Mouse (Mus musculus) MEL (cell line): ENCODE measurements around the gene Gemin7. TPM values are rescaled to one million over a fixed set of nuclear protein-coding genes. Genes with fewer than 3 reads are reported as not detected.

Source experiments
- DNase-seq: peaks from one replicate; pipeline ENCODE4 v3.0.0; 2011; ENCODE audit warnings: low read depth, low spot score
- H3K27ac ChIP-seq: 2 replicates; pipeline ENCODE4 v1.5.1; 2012; ENCODE audit warnings: low read depth, mild to moderate bottlenecking, control low read depth, low read length, moderate library complexity; ENCODE audit not compliant: control insufficient read depth
- H3K27me3 ChIP-seq, 2 experiments: fragments of 150-350 bp in 1 of 2; sonication (generic) in 1 of 2; 2 replicates each; pipeline ENCODE4 v1.6.1; 2012; ENCODE audit warnings: low read length in 2 of 2, mild to moderate bottlenecking in 2 of 2, improper control_type of control experiment in 1 of 2, moderate library complexity in 1 of 2; ENCODE audit not compliant: insufficient read depth in 2 of 2, control insufficient read depth in 1 of 2
- H3K36me3 ChIP-seq, 2 experiments: 2 replicates each; pipeline ENCODE4 v1.6.1; 2012 to 2014; ENCODE audit warnings: low read length in 2 of 2, improper control_type of control experiment in 1 of 2, inconsistent platforms in 1 of 2, mild to moderate bottlenecking in 1 of 2; ENCODE audit not compliant: insufficient read depth in 2 of 2, control insufficient read depth in 1 of 2
- H3K4me1 ChIP-seq, 2 experiments: fragments of 150-350 bp in 1 of 2; sonication (generic) in 1 of 2; 2 replicates each; pipeline ENCODE4 v1.6.1; 2012; ENCODE audit warnings: low read length in 2 of 2, improper control_type of control experiment in 1 of 2, mild to moderate bottlenecking in 1 of 2; ENCODE audit not compliant: insufficient read depth in 2 of 2, control insufficient read depth in 1 of 2
- H3K4me3 ChIP-seq, 2 experiments: fragments of 150-350 bp in 1 of 2; sonication (generic) in 1 of 2; 2 replicates each; pipeline ENCODE4 v1.5.1; 2012; ENCODE audit warnings: low read depth in 2 of 2, low read length in 2 of 2, mild to moderate bottlenecking in 2 of 2, moderate library complexity in 2 of 2, control low read depth in 1 of 2, improper control_type of control experiment in 1 of 2; ENCODE audit not compliant: control insufficient read depth in 1 of 2, insufficient read depth in 1 of 2
- H3K79me2 ChIP-seq: 2 replicates; pipeline ENCODE4 v1.6.1; 2012; ENCODE audit warnings: mild to moderate bottlenecking, low read length, moderate library complexity; ENCODE audit not compliant: control insufficient read depth, poor library complexity, insufficient read depth
- H3K9ac ChIP-seq: 2 replicates; pipeline ENCODE4 v1.6.1; 2012; ENCODE audit warnings: low read depth, mild to moderate bottlenecking, control low read depth, low read length, moderate library complexity; ENCODE audit not compliant: control insufficient read depth, poor library complexity, severe bottlenecking
- H3K9me3 ChIP-seq: fragments of 150-350 bp; sonication (generic); replicated peaks from 2 replicates; pipeline ENCODE4 v1.6.1; 2012; ENCODE audit warnings: mild to moderate bottlenecking, low read length, improper control_type of control experiment, moderate library complexity; ENCODE audit not compliant: insufficient read depth
- BHLHE40 ChIP-seq: IDR thresholded peaks from 2 replicates; pipeline ENCODE4 v1.6.1; 2012; ENCODE audit warnings: low read depth, mild to moderate bottlenecking, inconsistent platforms, low read length, improper control_type of control experiment, borderline replicate concordance
- CTCF ChIP-seq, 3 experiments: IDR thresholded peaks in 2 of 3; conservative IDR thresholded peaks in 1 of 3; 2 replicates each; pipeline ENCODE4 v1.5.1; 2011 to 2012; ENCODE audit warnings: low read length in 3 of 3, low read depth in 2 of 3, mild to moderate bottlenecking in 2 of 3, improper control_type of control experiment in 1 of 3, inconsistent platforms in 1 of 3, mixed read lengths in 1 of 3, moderate library complexity in 1 of 3; ENCODE audit not compliant: control insufficient read depth in 1 of 3, insufficient read depth in 1 of 3, poor library complexity in 1 of 3, severe bottlenecking in 1 of 3
- ELF1 ChIP-seq: IDR thresholded peaks from 2 replicates; pipeline ENCODE4 v1.6.1; 2014; ENCODE audit warnings: low read depth, mild to moderate bottlenecking, inconsistent platforms, low read length, improper control_type of control experiment, moderate library complexity
- EP300 ChIP-seq, 2 experiments: IDR thresholded peaks; 2 replicates each; pipeline ENCODE4 v1.6.1; 2011; ENCODE audit warnings: improper control_type of control experiment in 2 of 2, low read length in 2 of 2, low read depth in 1 of 2, mild to moderate bottlenecking in 1 of 2
- ETS1 ChIP-seq: IDR thresholded peaks from 2 replicates; pipeline ENCODE4 v1.6.1; 2012; ENCODE audit warnings: low read depth, mild to moderate bottlenecking, inconsistent platforms, low read length, improper control_type of control experiment, moderate library complexity
- GABPA ChIP-seq: IDR thresholded peaks from 2 replicates; pipeline ENCODE4 v1.6.1; 2012; ENCODE audit warnings: low read depth, mild to moderate bottlenecking, inconsistent platforms, low read length, improper control_type of control experiment, moderate library complexity
- JUND ChIP-seq: IDR thresholded peaks from 2 replicates; pipeline ENCODE4 v1.6.1; 2011; ENCODE audit warnings: low read depth, mild to moderate bottlenecking, improper control_type of control experiment, low read length
- MAFK ChIP-seq: IDR thresholded peaks from 2 replicates; pipeline ENCODE4 v1.6.1; 2011; ENCODE audit warnings: low read depth, mild to moderate bottlenecking, low read length, improper control_type of control experiment, borderline replicate concordance
- RCOR1 ChIP-seq: IDR thresholded peaks from 2 replicates; pipeline ENCODE4 v1.6.1; 2012; ENCODE audit warnings: low read depth, mild to moderate bottlenecking, inconsistent platforms, low read length, improper control_type of control experiment
- TCF12 ChIP-seq: IDR thresholded peaks from 2 replicates; pipeline ENCODE4 v1.6.1; 2014; ENCODE audit warnings: low read depth, mild to moderate bottlenecking, inconsistent platforms, low read length, improper control_type of control experiment, moderate library complexity
- ZKSCAN1 ChIP-seq: IDR thresholded peaks from 2 replicates; pipeline ENCODE4 v1.6.1; 2012; ENCODE audit warnings: low read depth, mild to moderate bottlenecking, inconsistent platforms, low read length, improper control_type of control experiment, moderate library complexity
- polyA plus RNA-seq, 2 experiments: library from polyadenylated mRNA; stranded (reverse) in 1 of 2; unstranded in 1 of 2; fragments of >175 nt in 1 of 2; fragments of >200 nt in 1 of 2; gene quantifications; 2 replicates each; pipeline versions ENCODE4 v1.2.1 to v1.2.4; 2012; ENCODE audit warnings: low replicate concordance in 2 of 2, low read depth in 1 of 2; ENCODE audit not compliant: insufficient read length in 2 of 2, insufficient read depth in 1 of 2, missing spikeins in 1 of 2
- total RNA-seq: library from RNA; depleted of rRNA; stranded (reverse); fragments of 300-350 nt; gene quantifications from 2 replicates; pipeline ENCODE4 v1.2.3, GENCODE M21; 2012

Gemin7 gene
- total and polyA plus RNA-seq, 3 experiments: 58.0 to 78.7 TPM; not detected in 1

GRCm38 (mm10) chr7:19532240-19532639 is 45.2 kb downstream of the Gemin7 start:
- Histone ChIP-seq H3K27me3 (no peaks in the 10 kb centered on the region), H3K4me1 (no peaks in the 10 kb centered on the region), H3K79me2 (0 out of 2 replicates have a peak, but pooled peaks cover 1% of the 10 kb centered on the region), H3K9me3 (no peaks in the 10 kb centered on the region), H3K4me3 (no peak overlapping the region), H3K27ac (no peak overlapping the region), H3K36me3 (peaks cover 0 to 6% of the 10 kb centered on the region in 2 experiments; a peak in 2 of 4 replicates), H3K9ac (no peak overlapping the region)
- TF ChIP-seq ETS1 (no peak), JUND (no peak)
- no peak for DNase-seq

GRCm38 (mm10) chr7:19531077-19531476 is 46.3 kb downstream of the Gemin7 start:
- peaks cover 0 to 6% of the 10 kb centered on the region in 2 experiments; a peak in 2 of 4 replicates for H3K36me3 ChIP-seq
- no peaks in the 10 kb centered on the region for H3K4me1 ChIP-seq
- TF ChIP-seq EP300 (IDR thresholded peaks at IDR 0.05; ENCODE audit: low read depth in 1 of 2, low read length in 2 of 2): no peak
- TF ChIP-seq CTCF (IDR thresholded peaks at IDR 0.05 in 2 of 3, conservative IDR thresholded peaks at IDR 0.05 in 1 of 3; ENCODE audit: control insufficient read depth in 1 of 3, insufficient read depth in 1 of 3, low read depth in 2 of 3, low read length in 3 of 3, poor library complexity in 1 of 3, severe bottlenecking in 1 of 3): peak in 1 of 3 experiments; percentile 18; a peak in 1 of 6 replicates
- H3K4me3 ChIP-seq: no peak overlapping the region
- H3K9me3 ChIP-seq: no peaks in the 10 kb centered on the region
- H3K27ac ChIP-seq: no peak overlapping the region
- no peaks in the 10 kb centered on the region for H3K79me2 ChIP-seq
- H3K9ac ChIP-seq: no peak overlapping the region
- peak; percentile 39 for DNase-seq
- no peaks in the 10 kb centered on the region for H3K27me3 ChIP-seq

- DNase-seq: no peak
- H3K79me2 ChIP-seq: no peaks in the 10 kb centered on the region; the same call in 1 of the 2 replicates
- TF ChIP-seq ZKSCAN1 (no peak), RCOR1 (no peak), JUND (no peak), ELF1 (no peak), GABPA (no peak), TCF12 (no peak), MAFK (no peak), BHLHE40 (no peak)
- H3K9ac ChIP-seq: no peak overlapping the region
- H3K4me3 ChIP-seq: no peak overlapping the region
- no peaks in the 10 kb centered on the region for H3K36me3 ChIP-seq
- peaks cover 0 to 4% of the 10 kb centered on the region in 2 experiments; a peak in 2 of 4 replicates for H3K4me1 ChIP-seq
- H3K9me3 ChIP-seq: no peaks in the 10 kb centered on the region
- no peaks in the 10 kb centered on the region for H3K27me3 ChIP-seq
- no peak overlapping the region for H3K27ac ChIP-seq
Observed at GRCm38 (mm10) chr7:19525105-19525481, 52.3 kb downstream of the Gemin7 start.
